Mouse (Mus musculus) urinary bladder, postnatal 14 days (tissue): Measurements from ENCODE around the gene Car10.
A peak's percentile ranks its signal among the peaks of the same experiment; 100 is the strongest.
"Not testable (repeated sequence)": the region's sequence is repeated elsewhere in the genome, so short reads cannot be mapped to it uniquely, and the experiment has no call there.

ENCODE experiments used
- DNase-seq: peaks from one replicate; pipeline ENCODE4 v3.0.0; 2021; ENCODE audit warnings: low spot score

The Car10 gene

GRCm38 (mm10) chr11:93391159-93391558 is 293.3 kb downstream of the Car10 start:
- no peak for DNase-seq

GRCm38 (mm10) chr11:93393371-93393770 is 295.5 kb downstream of the Car10 start:
- not testable (repeated sequence) for DNase-seq

GRCm38 (mm10) chr11:93396356-93396755 is 298.5 kb downstream of the Car10 start:
- no peak for DNase-seq

- not testable (repeated sequence) for DNase-seq
These were observed 303.3 kb downstream of the Car10 start for GRCm38 (mm10) chr11:93401167-93401566.

GRCm38 (mm10) chr11:93407981-93408380 is 310.2 kb downstream of the Car10 start:
- DNase-seq, result no peak

GRCm38 (mm10) chr11:93431482-93431881 is 333.7 kb downstream of the Car10 start:
- no peak for DNase-seq

- DNase-seq, result no peak
These were observed 337.4 kb downstream of the Car10 start for GRCm38 (mm10) chr11:93434997-93435915.

- no peak for DNase-seq
These were observed 339.1 kb downstream of the Car10 start for GRCm38 (mm10) chr11:93436892-93437291.

GRCm38 (mm10) chr11:93440466-93440865 is 342.6 kb downstream of the Car10 start:
- no peak for DNase-seq

GRCm38 (mm10) chr11:93443777-93444176 is 345.9 kb downstream of the Car10 start:
- DNase-seq, result no peak

- no peak for DNase-seq
These were observed 346.9 kb downstream of the Car10 start for GRCm38 (mm10) chr11:93444741-93445140.

GRCm38 (mm10) chr11:93447566-93447965 is 349.7 kb downstream of the Car10 start:
- no peak for DNase-seq

- DNase-seq, result no peak
These were observed 350.7 kb downstream of the Car10 start for GRCm38 (mm10) chr11:93448290-93449256.

GRCm38 (mm10) chr11:93450535-93450934 is 352.7 kb downstream of the Car10 start:
- no peak for DNase-seq

- DNase-seq, result no peak
These were observed 368.4 kb downstream of the Car10 start for GRCm38 (mm10) chr11:93466221-93466620.

GRCm38 (mm10) chr11:93467711-93468110 is 369.9 kb downstream of the Car10 start:
- DNase-seq, result no peak

GRCm38 (mm10) chr11:93470771-93471170 is 372.9 kb downstream of the Car10 start:
- no peak for DNase-seq

GRCm38 (mm10) chr11:93471573-93472179 is 373.8 kb downstream of the Car10 start:
- DNase-seq, result peak; percentile 48

- no peak for DNase-seq
These were observed 386.8 kb downstream of the Car10 start for GRCm38 (mm10) chr11:93484661-93485060.

GRCm38 (mm10) chr11:93487021-93487420 is 389.2 kb downstream of the Car10 start:
- DNase-seq, result no peak

- no peak for DNase-seq
These were observed 390.2 kb downstream of the Car10 start for GRCm38 (mm10) chr11:93487913-93488604.
